Mouse (Mus musculus): ENCODE data around the gene Bend7. TPM values are rescaled to one million over a fixed set of nuclear protein-coding genes. Genes with fewer than 3 reads are reported as not detected.

Gene Bend7
- total RNA-seq, 4 experiments from 2014 or later: 0.85 to 2.3 (median 1.5) TPM

GRCm38 (mm10) chr2:4782401-4782800, 64.8 kb downstream of the Bend7 start:
- no peak for DNase-seq (ENCODE audit: low spot score in 2 of 2)

- no peak for DNase-seq (ENCODE audit: low spot score in 2 of 2)
These were observed 65.4 kb downstream of the Bend7 start for GRCm38 (mm10) chr2:4782809-4783641.

GRCm38 (mm10) chr2:4784012-4784411, 66.4 kb downstream of the Bend7 start:
- DNase-seq (ENCODE audit: low spot score in 2 of 2): no peak

- DNase-seq (ENCODE audit: low spot score in 2 of 2): no peak
These were observed 67.4 kb downstream of the Bend7 start for GRCm38 (mm10) chr2:4785016-4785415.

- DNase-seq (ENCODE audit: low spot score in 2 of 2): no peak
These were observed 69.6 kb downstream of the Bend7 start for GRCm38 (mm10) chr2:4787223-4787622.

- DNase-seq (ENCODE audit: low spot score in 2 of 2): no peak
These were observed 74.0 kb downstream of the Bend7 start for GRCm38 (mm10) chr2:4791646-4792045.

- no peak for DNase-seq (ENCODE audit: low spot score in 2 of 2)
These were observed 74.9 kb downstream of the Bend7 start for GRCm38 (mm10) chr2:4792554-4792953.

GRCm38 (mm10) chr2:4802395-4803176, 85.0 kb downstream of the Bend7 start:
- no peak for DNase-seq (ENCODE audit: low spot score in 2 of 2)

GRCm38 (mm10) chr2:4816308-4816707, 98.7 kb downstream of the Bend7 start:
- no peak for DNase-seq (ENCODE audit: low spot score in 2 of 2)

- DNase-seq (ENCODE audit: low spot score in 2 of 2): no peak
These were observed 100.0 kb downstream of the Bend7 start for GRCm38 (mm10) chr2:4817678-4818077.

GRCm38 (mm10) chr2:4820230-4820629, 102.6 kb downstream of the Bend7 start:
- DNase-seq (ENCODE audit: low spot score in 2 of 2): no peak

- no peak for DNase-seq (ENCODE audit: low spot score in 2 of 2)
These were observed 106.4 kb downstream of the Bend7 start for GRCm38 (mm10) chr2:4824067-4824466.

- DNase-seq (ENCODE audit: low spot score in 2 of 2): no peak
These were observed 110.4 kb downstream of the Bend7 start for GRCm38 (mm10) chr2:4828032-4828431.

- no peak for DNase-seq (ENCODE audit: low spot score in 2 of 2)
These were observed 110.9 kb downstream of the Bend7 start for GRCm38 (mm10) chr2:4828446-4828997.

- no peak for DNase-seq (ENCODE audit: low spot score in 2 of 2)
These were observed 111.4 kb downstream of the Bend7 start for GRCm38 (mm10) chr2:4829007-4829406.

GRCm38 (mm10) chr2:4829489-4830065, 111.9 kb downstream of the Bend7 start:
- no peak for DNase-seq (ENCODE audit: low spot score in 2 of 2)

- DNase-seq (ENCODE audit: low spot score in 2 of 2): no peak
These were observed 113.9 kb downstream of the Bend7 start for GRCm38 (mm10) chr2:4831493-4831892.

- no peak for DNase-seq (ENCODE audit: low spot score in 2 of 2)
These were observed 114.5 kb downstream of the Bend7 start for GRCm38 (mm10) chr2:4832166-4832565.

- DNase-seq (ENCODE audit: low spot score in 2 of 2): no peak
These were observed 131.8 kb downstream of the Bend7 start for GRCm38 (mm10) chr2:4849449-4849848.
